Mouse (Mus musculus) heart, embryonic 16.5 days (tissue): ENCODE measurements around the gene Atg7. TPM values are rescaled to one million over a fixed set of nuclear protein-coding genes. Genes with fewer than 3 reads are reported as not detected.

Experiments
- ATAC-seq: fragments of 200-750 bp; cut with Nextera tagmentation; replicated peaks from 2 replicates; pipeline ENCODE4 v1.8.0; 2017; ENCODE audit warnings: moderate number of reproducible peaks; ENCODE audit not compliant: insufficient read depth, low FRiP score; ENCODE audit errors: extremely low read depth
- H3K27ac ChIP-seq: fragments of 300-500 bp; sonication (generic); 2 replicates; pipeline ENCODE4 v1.5.1; 2014; ENCODE audit warnings: mild to moderate bottlenecking, low read length, control low read depth, moderate library complexity
- H3K27me3 ChIP-seq: fragments of 300-500 bp; sonication (generic); 2 replicates; pipeline ENCODE4 v1.6.1; 2014; ENCODE audit warnings: low read length, mixed read lengths; ENCODE audit not compliant: control insufficient read depth, insufficient read depth
- H3K36me3 ChIP-seq: fragments of 300-500 bp; sonication (generic); 2 replicates; pipeline ENCODE4 v1.6.1; 2014; ENCODE audit not compliant: control insufficient read depth, insufficient read depth
- H3K4me1 ChIP-seq: fragments of 300-500 bp; sonication (generic); 2 replicates; pipeline ENCODE4 v1.6.1; 2014; ENCODE audit warnings: low read length, mixed read lengths; ENCODE audit not compliant: control insufficient read depth, insufficient read depth
- H3K4me2 ChIP-seq: fragments of 300-500 bp; sonication (generic); 2 replicates; pipeline ENCODE4 v1.6.1; 2014; ENCODE audit warnings: low read depth, mild to moderate bottlenecking, control low read depth, low read length
- H3K4me3 ChIP-seq: fragments of 300-500 bp; sonication (generic); 2 replicates; pipeline ENCODE4 v1.5.1; 2014; ENCODE audit warnings: mild to moderate bottlenecking, control low read depth, low read length
- H3K9ac ChIP-seq: fragments of 300-500 bp; sonication (generic); 2 replicates; pipeline ENCODE4 v1.6.1; 2014; ENCODE audit warnings: low read length, control low read depth
- H3K9me3 ChIP-seq: fragments of 300-500 bp; sonication (generic); replicated peaks from 2 replicates; pipeline ENCODE4 v1.6.1; 2016; ENCODE audit warnings: low read length; ENCODE audit not compliant: control insufficient read depth
- WGBS: fragments of 180-500 bp; shearing (Covaris S2); extraction: QIAGEN DNeasy Blood & Tissue Kit; methylation state at CpG from one replicate; pipeline ENCODE4 v1.1.7; 2014; 5-methylcytosine and 5-hydroxymethylcytosine counted together
- polyA plus RNA-seq: library from polyadenylated mRNA; unstranded; fragments of >200 nt; fragmentation: Nextera tagmentation; extraction: Ambion mirVana; gene quantifications from 2 replicates; pipeline ENCODE4 v1.2.1, GENCODE M21; 2015

Gene Atg7
- polyA plus RNA-seq, 1 experiment from 2014 or later = 17.1 TPM

GRCm38 (mm10) chr6:114891771-114892170, 248.9 kb downstream of the Atg7 start:
- Histone ChIP-seq H3K27ac (peak overlapping the region; percentile 91), H3K9ac (peak overlapping the region; percentile 52)

GRCm38 (mm10) chr6:114892363-114892762, 249.5 kb downstream of the Atg7 start:
- Histone ChIP-seq H3K4me2 (no peak overlapping the region), H3K36me3 (peaks cover 7% of the 10 kb centered on the region; the same call in 1 of the 2 replicates), H3K4me1 (peaks cover 81% of the 10 kb centered on the region), H3K4me3 (no peak overlapping the region), H3K27ac (peak overlapping the region; percentile 91; the same call in 1 of the 2 replicates), H3K27me3 (no peaks in the 10 kb centered on the region), H3K9ac (peak overlapping the region; percentile 52), H3K9me3 (no peaks in the 10 kb centered on the region)
- no peak for ATAC-seq
- 32% methylated on average over 6 of the region's 6 CpGs for WGBS

More at GRCm38 (mm10) chr6:114891771-114892170, 248.9 kb downstream of the Atg7 start:
- Histone ChIP-seq H3K36me3 (peaks cover 7% of the 10 kb centered on the region; the same call in 1 of the 2 replicates), H3K4me1 (peaks cover 83% of the 10 kb centered on the region), H3K4me2 (no peak overlapping the region), H3K4me3 (no peak overlapping the region), H3K27me3 (no peaks in the 10 kb centered on the region), H3K9me3 (no peaks in the 10 kb centered on the region)
- 61% methylated on average over 12 of the region's 12 CpGs for WGBS
- ATAC-seq = no peak

- no peak overlapping the region for H3K4me3 ChIP-seq
- H3K36me3 ChIP-seq = peaks cover 10% of the 10 kb centered on the region; the same call in 1 of the 2 replicates
- no peak for ATAC-seq
- no peaks in the 10 kb centered on the region for H3K9me3 ChIP-seq
- 46% methylated on average over 20 of the region's 20 CpGs for WGBS
- H3K9ac ChIP-seq = peak overlapping the region; percentile 42
- peak overlapping the region; percentile 43 for H3K27ac ChIP-seq
- H3K27me3 ChIP-seq = no peaks in the 10 kb centered on the region
- H3K4me1 ChIP-seq = peaks cover 69% of the 10 kb centered on the region
- no peak overlapping the region for H3K4me2 ChIP-seq
These were observed 250.7 kb downstream of the Atg7 start for GRCm38 (mm10) chr6:114893427-114894209.

- Histone ChIP-seq H3K27ac (peak overlapping the region; percentile 43; the same call in 1 of the 2 replicates), H3K4me2 (no peak overlapping the region), H3K36me3 (peaks cover 10% of the 10 kb centered on the region; the same call in 1 of the 2 replicates), H3K27me3 (no peaks in the 10 kb centered on the region), H3K9ac (no peak overlapping the region), H3K4me1 (peaks cover 67% of the 10 kb centered on the region), H3K9me3 (no peaks in the 10 kb centered on the region), H3K4me3 (no peak overlapping the region)
- ATAC-seq = no peak
- 47% methylated on average over 4 of the region's 4 CpGs for WGBS
These were observed 251.7 kb downstream of the Atg7 start for GRCm38 (mm10) chr6:114894548-114895106.

GRCm38 (mm10) chr6:114895191-114895590, 252.3 kb downstream of the Atg7 start:
- ATAC-seq = no peak
- Histone ChIP-seq H3K36me3 (peaks cover 8% of the 10 kb centered on the region; the same call in 1 of the 2 replicates), H3K9me3 (no peaks in the 10 kb centered on the region), H3K27ac (no peak overlapping the region), H3K4me1 (peaks cover 71% of the 10 kb centered on the region), H3K4me2 (no peak overlapping the region), H3K27me3 (no peaks in the 10 kb centered on the region), H3K9ac (no peak overlapping the region), H3K4me3 (no peak overlapping the region)
- 87% methylated on average over 7 of the region's 7 CpGs for WGBS

GRCm38 (mm10) chr6:114896281-114896680, 253.4 kb downstream of the Atg7 start:
- no peak overlapping the region for H3K4me2 ChIP-seq
- peaks cover 71% of the 10 kb centered on the region for H3K4me1 ChIP-seq
- peaks cover 8% of the 10 kb centered on the region; the same call in 1 of the 2 replicates for H3K36me3 ChIP-seq
- 34% methylated on average over 2 of the region's 2 CpGs for WGBS
- H3K27me3 ChIP-seq = no peaks in the 10 kb centered on the region
- H3K9me3 ChIP-seq = no peaks in the 10 kb centered on the region
- no peak overlapping the region for H3K9ac ChIP-seq
- no peak for ATAC-seq
- H3K4me3 ChIP-seq = no peak overlapping the region
- H3K27ac ChIP-seq = peak overlapping the region; percentile 18; the same call in 1 of the 2 replicates

GRCm38 (mm10) chr6:114898949-114899348, 256.1 kb downstream of the Atg7 start:
- H3K27ac ChIP-seq = peak overlapping the region; percentile 55

GRCm38 (mm10) chr6:114899652-114900051, 256.8 kb downstream of the Atg7 start:
- Histone ChIP-seq H3K9me3 (no peaks in the 10 kb centered on the region), H3K9ac (no peak overlapping the region), H3K36me3 (peaks cover 8% of the 10 kb centered on the region; the same call in 1 of the 2 replicates), H3K27me3 (no peaks in the 10 kb centered on the region), H3K4me3 (no peak overlapping the region), H3K4me1 (peaks cover 63% of the 10 kb centered on the region), H3K27ac (peak overlapping the region; percentile 55), H3K4me2 (peak overlapping the region; percentile 3; the same call in 1 of the 2 replicates)
- WGBS = 28% methylated on average over 7 of the region's 7 CpGs
- no peak for ATAC-seq

More at GRCm38 (mm10) chr6:114898949-114899348, 256.1 kb downstream of the Atg7 start:
- no peak overlapping the region for H3K9ac ChIP-seq
- H3K4me3 ChIP-seq = no peak overlapping the region
- no peak overlapping the region for H3K4me2 ChIP-seq
- H3K27me3 ChIP-seq = no peaks in the 10 kb centered on the region
- peaks cover 63% of the 10 kb centered on the region for H3K4me1 ChIP-seq
- ATAC-seq = no peak
- WGBS = 80% methylated on average over 4 of the region's 4 CpGs
- H3K36me3 ChIP-seq = peaks cover 8% of the 10 kb centered on the region; the same call in 1 of the 2 replicates
- no peaks in the 10 kb centered on the region for H3K9me3 ChIP-seq

GRCm38 (mm10) chr6:114900194-114900593, 257.3 kb downstream of the Atg7 start:
- Histone ChIP-seq H3K27me3 (no peaks in the 10 kb centered on the region), H3K9me3 (no peaks in the 10 kb centered on the region), H3K4me1 (peaks cover 61% of the 10 kb centered on the region), H3K4me2 (0 out of 2 replicates have a peak overlapping the region, but pooled peaks have one; percentile 0), H3K27ac (peak overlapping the region; percentile 55), H3K36me3 (peaks cover 6% of the 10 kb centered on the region; the same call in 1 of the 2 replicates), H3K4me3 (no peak overlapping the region), H3K9ac (no peak overlapping the region)
- 38% methylated on average over 10 of the region's 10 CpGs for WGBS
- no peak for ATAC-seq
